Mouse (Mus musculus): ENCODE data around the gene Cbr1. TPM values are rescaled to one million over a fixed set of nuclear protein-coding genes. Genes with fewer than 3 reads are reported as not detected.

Gene Cbr1
- polyA plus RNA-seq, 1 experiment: 30.3 TPM

DNA sequence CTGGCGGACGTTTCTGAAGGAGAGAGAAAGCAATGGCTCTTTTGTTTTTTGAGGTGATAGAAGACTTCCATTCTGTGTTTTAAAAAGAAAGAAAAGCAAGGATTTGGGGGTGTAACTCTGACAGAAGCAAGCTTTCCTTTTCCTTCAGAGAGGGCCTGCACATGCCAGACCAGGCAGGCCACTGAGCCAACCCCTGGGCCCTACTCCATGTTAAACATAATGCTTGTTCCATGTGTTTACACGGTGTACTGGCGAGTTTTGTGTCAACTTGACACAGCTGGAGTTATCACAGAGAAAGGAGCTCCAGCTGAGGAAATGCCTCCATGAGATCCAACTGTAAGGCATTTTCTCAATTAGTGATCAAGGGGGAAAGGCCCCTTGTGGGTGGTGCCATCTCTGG lies 17.4 kb upstream of the Cbr1 start:
- 80% methylated on average over 4 of the region's 4 CpGs for WGBS
- no peak overlapping the region for H3K4me3 ChIP-seq (ENCODE audit: extremely low read depth, insufficient read depth, insufficient read length)
- H3K36me3 ChIP-seq (ENCODE audit: control insufficient read depth, insufficient read depth, low read length): peaks cover 14% of the 10 kb centered on the region
- no peak for DNase-seq (ENCODE audit: low read depth in 1 of 2, low spot score in 2 of 2)
- H3K27me3 ChIP-seq (ENCODE audit: control insufficient read depth, insufficient read depth, low read length): no peaks in the 10 kb centered on the region
- TF ChIP-seq CTCF (IDR thresholded peaks at IDR 0.05; ENCODE audit: extremely low read depth, insufficient read depth, insufficient read length, insufficient replicate concordance): no peak
- TF ChIP-seq POLR2A (IDR thresholded peaks at IDR 0.05; ENCODE audit: low read depth, low read length): no peak
- H3K4me1 ChIP-seq (ENCODE audit: control insufficient read depth, insufficient read depth, insufficient read length): peaks cover 5% of the 10 kb centered on the region; the same call in 1 of the 2 replicates
- no peak overlapping the region for H3K27ac ChIP-seq (ENCODE audit: insufficient read depth, low read length)

DNA sequence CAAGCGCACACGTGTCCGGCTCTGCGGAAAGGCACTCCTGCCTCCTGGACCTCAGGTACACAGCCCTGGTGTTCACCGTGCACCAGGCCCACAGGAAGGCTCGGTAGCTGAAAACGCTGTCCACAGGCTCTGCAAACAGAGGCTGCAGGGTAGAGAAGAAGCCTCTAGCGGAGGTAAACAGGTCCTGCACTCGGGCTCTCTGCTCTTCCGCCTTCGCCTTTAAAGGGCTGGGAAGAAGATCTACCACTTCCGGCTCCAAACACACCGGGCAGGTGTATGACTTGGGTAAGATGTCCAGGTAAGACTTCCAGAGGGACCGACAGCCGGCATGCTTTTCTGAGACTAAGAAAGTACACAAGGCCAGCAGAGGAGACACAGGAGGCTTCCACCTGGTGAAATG lies 14.7 kb upstream of the Cbr1 start:
- no peaks in the 10 kb centered on the region; the same call in 1 of the 2 replicates for H3K4me1 ChIP-seq (ENCODE audit: control insufficient read depth, insufficient read depth, insufficient read length)
- H3K36me3 ChIP-seq (ENCODE audit: control insufficient read depth, insufficient read depth, low read length): peaks cover 14% of the 10 kb centered on the region
- no peak overlapping the region for H3K27ac ChIP-seq (ENCODE audit: insufficient read depth, low read length)
- DNase-seq (ENCODE audit: low read depth in 1 of 2, low spot score in 2 of 2): no peak
- no peak overlapping the region for H3K4me3 ChIP-seq (ENCODE audit: extremely low read depth, insufficient read depth, insufficient read length)
- 95% methylated on average over 15 of the region's 15 CpGs for WGBS
- TF ChIP-seq POLR2A (IDR thresholded peaks at IDR 0.05; ENCODE audit: low read depth, low read length) (no peak), CTCF (IDR thresholded peaks at IDR 0.05; ENCODE audit: extremely low read depth, insufficient read depth, insufficient read length, insufficient replicate concordance) (no peak)
- H3K27me3 ChIP-seq (ENCODE audit: control insufficient read depth, insufficient read depth, low read length): no peaks in the 10 kb centered on the region

DNA sequence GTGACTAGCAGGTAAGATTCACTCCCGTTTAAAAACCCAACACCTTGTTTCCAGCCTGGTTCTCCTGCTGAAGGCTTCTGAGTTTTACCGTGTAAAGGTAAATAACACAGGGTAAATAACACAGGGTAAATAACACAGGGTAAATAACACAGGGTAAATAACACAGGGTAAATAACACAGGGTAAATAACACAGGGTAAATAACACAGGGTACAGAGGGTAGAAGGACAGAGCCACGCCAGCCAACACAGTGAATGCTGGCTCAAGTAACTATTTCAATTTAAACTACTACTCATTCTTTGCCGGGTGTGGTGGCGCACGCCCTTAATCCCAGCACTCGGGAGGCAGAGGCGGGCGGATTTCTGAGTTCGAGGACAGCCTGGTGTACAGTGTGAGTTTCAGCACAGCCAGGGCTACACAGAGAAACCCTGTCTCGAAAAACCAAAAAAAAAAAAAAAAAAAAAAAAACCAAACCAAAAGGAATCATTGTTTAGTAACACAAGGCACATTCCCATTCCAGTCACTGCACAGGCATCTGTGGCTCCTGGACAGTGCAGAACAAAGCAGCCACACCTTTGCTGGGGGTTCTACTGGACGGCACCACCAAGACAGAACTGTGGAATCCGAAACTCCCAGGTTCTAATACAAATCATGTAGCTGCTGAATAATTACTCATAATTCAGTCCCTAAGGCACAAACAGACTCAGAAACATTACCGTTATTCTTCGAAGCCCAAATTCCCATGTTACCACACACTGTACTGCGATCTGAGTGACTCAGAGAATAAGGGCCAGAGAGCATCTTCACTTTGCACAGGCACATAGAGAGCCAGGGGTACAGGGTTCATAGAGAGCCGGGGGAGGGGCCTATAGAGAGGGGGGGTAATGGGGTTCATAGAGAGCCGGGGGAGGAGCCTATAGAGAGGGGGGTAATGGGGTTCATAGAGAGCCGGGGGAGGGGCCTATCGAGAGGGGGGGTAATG lies 13.9 kb upstream of the Cbr1 start:
- TF ChIP-seq CTCF (IDR thresholded peaks at IDR 0.05; ENCODE audit: extremely low read depth, insufficient read depth, insufficient read length, insufficient replicate concordance): no peak
- TF ChIP-seq POLR2A (IDR thresholded peaks at IDR 0.05; ENCODE audit: low read depth, low read length): no peak
- no peaks in the 10 kb centered on the region for H3K4me1 ChIP-seq (ENCODE audit: control insufficient read depth, insufficient read depth, insufficient read length)
- no peak for DNase-seq (ENCODE audit: low read depth in 1 of 2, low spot score in 2 of 2)
- H3K27me3 ChIP-seq (ENCODE audit: control insufficient read depth, insufficient read depth, low read length): no peaks in the 10 kb centered on the region
- peaks cover 14% of the 10 kb centered on the region for H3K36me3 ChIP-seq (ENCODE audit: control insufficient read depth, insufficient read depth, low read length)
- H3K4me3 ChIP-seq (ENCODE audit: extremely low read depth, insufficient read depth, insufficient read length): no peak overlapping the region
- no peak overlapping the region for H3K27ac ChIP-seq (ENCODE audit: insufficient read depth, low read length)
- 94% methylated on average over 19 of the region's 20 CpGs for WGBS

- no peaks in the 10 kb centered on the region for H3K27me3 ChIP-seq (ENCODE audit: control insufficient read depth, insufficient read depth, low read length)
- DNase-seq (ENCODE audit: low read depth in 1 of 2, low spot score in 2 of 2): no peak
- WGBS: 92% methylated on average over 3 of the region's 3 CpGs
- H3K4me1 ChIP-seq (ENCODE audit: control insufficient read depth, insufficient read depth, insufficient read length): no peaks in the 10 kb centered on the region
- peaks cover 14% of the 10 kb centered on the region for H3K36me3 ChIP-seq (ENCODE audit: control insufficient read depth, insufficient read depth, low read length)
- H3K27ac ChIP-seq (ENCODE audit: insufficient read depth, low read length): no peak overlapping the region
- TF ChIP-seq POLR2A (IDR thresholded peaks at IDR 0.05; ENCODE audit: low read depth, low read length): no peak
- TF ChIP-seq CTCF (IDR thresholded peaks at IDR 0.05; ENCODE audit: extremely low read depth, insufficient read depth, insufficient read length, insufficient replicate concordance): no peak
- H3K4me3 ChIP-seq (ENCODE audit: extremely low read depth, insufficient read depth, insufficient read length): no peak overlapping the region
These were observed 12.9 kb upstream of the Cbr1 start for GRCm38 (mm10) chr16:93592711-93593110.

- Histone ChIP-seq H3K4me1 (ENCODE audit: control insufficient read depth, insufficient read depth, insufficient read length) (no peaks in the 10 kb centered on the region), H3K4me3 (ENCODE audit: extremely low read depth, insufficient read depth, insufficient read length) (no peak overlapping the region), H3K36me3 (ENCODE audit: control insufficient read depth, insufficient read depth, low read length) (peaks cover 19% of the 10 kb centered on the region), H3K27me3 (ENCODE audit: control insufficient read depth, insufficient read depth, low read length) (no peaks in the 10 kb centered on the region), H3K27ac (ENCODE audit: insufficient read depth, low read length) (no peak overlapping the region)
- DNase-seq (ENCODE audit: low read depth in 1 of 2, low spot score in 2 of 2): no peak
- WGBS: 86% methylated on average over 8 of the region's 8 CpGs
- TF ChIP-seq CTCF (IDR thresholded peaks at IDR 0.05; ENCODE audit: extremely low read depth, insufficient read depth, insufficient read length, insufficient replicate concordance) (no peak), POLR2A (IDR thresholded peaks at IDR 0.05; ENCODE audit: low read depth, low read length) (no peak)
These were observed 12.2 kb upstream of the Cbr1 start for GRCm38 (mm10) chr16:93593406-93593805.

DNA sequence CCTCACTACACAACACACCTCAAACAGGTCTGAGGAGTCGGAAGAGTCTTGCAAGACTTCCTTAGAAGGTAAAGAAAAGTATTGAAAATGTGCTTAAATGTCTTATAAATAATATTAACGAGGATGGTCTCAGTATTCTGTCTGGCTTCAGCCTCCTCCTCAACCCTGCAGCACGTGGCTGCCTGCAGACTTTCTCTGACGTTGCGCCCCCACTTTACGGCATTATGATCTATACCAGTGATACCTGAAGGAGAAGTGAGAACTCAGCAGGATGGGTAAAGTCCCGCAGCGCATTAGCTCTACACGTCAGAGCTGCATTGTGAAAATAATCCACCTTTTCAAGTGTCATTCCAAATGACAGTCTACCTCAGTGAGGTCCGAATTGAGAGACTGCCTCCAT lies 11.2 kb upstream of the Cbr1 start:
- peaks cover 19% of the 10 kb centered on the region for H3K36me3 ChIP-seq (ENCODE audit: control insufficient read depth, insufficient read depth, low read length)
- H3K27me3 ChIP-seq (ENCODE audit: control insufficient read depth, insufficient read depth, low read length): no peaks in the 10 kb centered on the region
- no peak overlapping the region for H3K4me3 ChIP-seq (ENCODE audit: extremely low read depth, insufficient read depth, insufficient read length)
- H3K27ac ChIP-seq (ENCODE audit: insufficient read depth, low read length): no peak overlapping the region
- 94% methylated on average over 10 of the region's 10 CpGs for WGBS
- no peaks in the 10 kb centered on the region for H3K4me1 ChIP-seq (ENCODE audit: control insufficient read depth, insufficient read depth, insufficient read length)
- TF ChIP-seq CTCF (IDR thresholded peaks at IDR 0.05; ENCODE audit: extremely low read depth, insufficient read depth, insufficient read length, insufficient replicate concordance) (no peak), POLR2A (IDR thresholded peaks at IDR 0.05; ENCODE audit: low read depth, low read length) (no peak)
- no peak for DNase-seq (ENCODE audit: low read depth in 1 of 2, low spot score in 2 of 2)

GRCm38 (mm10) chr16:93595766-93596165 lies 9.9 kb upstream of the Cbr1 start:
- peaks cover 8% of the 10 kb centered on the region for H3K36me3 ChIP-seq (ENCODE audit: control insufficient read depth, insufficient read depth, low read length)
- no peak overlapping the region for H3K27ac ChIP-seq (ENCODE audit: insufficient read depth, low read length)
- H3K27me3 ChIP-seq (ENCODE audit: control insufficient read depth, insufficient read depth, low read length): no peaks in the 10 kb centered on the region
- DNase-seq (ENCODE audit: low read depth in 1 of 2, low spot score in 2 of 2): no peak
- 93% methylated on average over 5 of the region's 5 CpGs for WGBS
- no peak overlapping the region for H3K4me3 ChIP-seq (ENCODE audit: extremely low read depth, insufficient read depth, insufficient read length)
- H3K4me1 ChIP-seq (ENCODE audit: control insufficient read depth, insufficient read depth, insufficient read length): no peaks in the 10 kb centered on the region
- TF ChIP-seq CTCF (IDR thresholded peaks at IDR 0.05; ENCODE audit: extremely low read depth, insufficient read depth, insufficient read length, insufficient replicate concordance) (no peak), POLR2A (IDR thresholded peaks at IDR 0.05; ENCODE audit: low read depth, low read length) (no peak)

All from spleen, adult 2 months (tissue).